Mouse (Mus musculus) adrenal gland, postnatal 25 days (tissue): ENCODE data around the gene Abcc8. TPM values are rescaled to one million over a fixed set of nuclear protein-coding genes. Genes with fewer than 3 reads are reported as not detected.
"Not testable (repeated sequence)": the region's sequence is repeated elsewhere in the genome, so short reads cannot be mapped to it uniquely, and the experiment has no call there.

Experiments
- DNase-seq: peaks from one replicate; pipeline ENCODE4 v3.0.0; 2021; ENCODE audit warnings: mixed read lengths
- long read RNA-seq: library from polyadenylated mRNA; stranded (forward); transcript quantifications from one replicate; pipeline ENCODE4 v2.0.0, GENCODE M21; 2021
- total RNA-seq: library from RNA; stranded (reverse); gene quantifications from 2 replicates; pipeline ENCODE4 v1.2.3, GENCODE M21; 2021

Abcc8 gene
- total RNA-seq: 1.0 and 1.8 TPM in 2 replicates
- long read RNA-seq, partial matches to known transcripts: 1 of 2 reads
- long read RNA-seq, other reads (novel, unspliced or antisense): 0 of 2 reads

- no peak for DNase-seq
Measured at GRCm38 (mm10) chr7:46179431-46180275, at the start of gene Abcc8. Gene Abcc8 (minus strand): TSS chr7:46180033.

- peak; percentile 14 for DNase-seq
Measured at GRCm38 (mm10) chr7:46226936-46227335, 47.1 kb upstream of the Abcc8 start.

- DNase-seq: peak; percentile 66
Measured at GRCm38 (mm10) chr7:46226253-46226652, 46.4 kb upstream of the Abcc8 start.

GRCm38 (mm10) chr7:46220591-46221129 is 40.8 kb upstream of the Abcc8 start:
- DNase-seq: no peak

GRCm38 (mm10) chr7:46218415-46218814 is 38.6 kb upstream of the Abcc8 start:
- no peak for DNase-seq

GRCm38 (mm10) chr7:46216481-46216880 is 36.6 kb upstream of the Abcc8 start:
- DNase-seq: no peak

GRCm38 (mm10) chr7:46210276-46210675 is 30.4 kb upstream of the Abcc8 start:
- no peak for DNase-seq

- no peak for DNase-seq
Measured at GRCm38 (mm10) chr7:46208131-46208530, 28.3 kb upstream of the Abcc8 start.

- no peak for DNase-seq
Measured at GRCm38 (mm10) chr7:46204775-46205174, 24.9 kb upstream of the Abcc8 start.

GRCm38 (mm10) chr7:46204046-46204471 is 24.2 kb upstream of the Abcc8 start:
- peak; percentile 39 for DNase-seq

GRCm38 (mm10) chr7:46201649-46202048 is 21.8 kb upstream of the Abcc8 start:
- no peak for DNase-seq

- DNase-seq: no peak
Measured at GRCm38 (mm10) chr7:46200021-46200420, 20.2 kb upstream of the Abcc8 start.

GRCm38 (mm10) chr7:46195356-46195755 is 15.5 kb upstream of the Abcc8 start:
- DNase-seq: no peak

GRCm38 (mm10) chr7:46184232-46184631 is 4.4 kb upstream of the Abcc8 start:
- DNase-seq: no peak

GRCm38 (mm10) chr7:46181590-46181989 is 1.8 kb upstream of the Abcc8 start:
- peak; percentile 44 for DNase-seq

GRCm38 (mm10) chr7:46168980-46169379 is 10.9 kb downstream of the Abcc8 start:
- not testable (repeated sequence) for DNase-seq

GRCm38 (mm10) chr7:46168402-46168801 is 11.4 kb downstream of the Abcc8 start:
- DNase-seq: no peak

GRCm38 (mm10) chr7:46167901-46168300 is 11.9 kb downstream of the Abcc8 start:
- peak; percentile 18 for DNase-seq

GRCm38 (mm10) chr7:46165876-46166275 is 14.0 kb downstream of the Abcc8 start:
- peak; percentile 4 for DNase-seq

GRCm38 (mm10) chr7:46162731-46163130 is 17.1 kb downstream of the Abcc8 start:
- no peak for DNase-seq

GRCm38 (mm10) chr7:46162132-46162727 is 17.6 kb downstream of the Abcc8 start:
- DNase-seq: peak; percentile 18

GRCm38 (mm10) chr7:46161615-46162014 is 18.2 kb downstream of the Abcc8 start:
- DNase-seq: no peak

- no peak for DNase-seq
Measured at GRCm38 (mm10) chr7:46157746-46158145, 22.1 kb downstream of the Abcc8 start.
